Mouse (Mus musculus) spleen, postnatal 10 days (tissue): Measurements from ENCODE around the gene Arid5b.
"Not testable (repeated sequence)": the region's sequence is repeated elsewhere in the genome, so short reads cannot be mapped to it uniquely, and the experiment has no call there.

Experiments
- DNase-seq, 2 experiments: peaks; one replicate each; pipeline ENCODE4 v3.0.0; 2021 to 2022; ENCODE audit warnings: low spot score in 2 of 2

Arid5b gene

GRCm38 (mm10) chr10:68110182-68110581, 168.4 kb downstream of the Arid5b start:
- DNase-seq = no peak

- DNase-seq = no peak
These were observed 168.9 kb downstream of the Arid5b start for GRCm38 (mm10) chr10:68109651-68110050.

- DNase-seq = no peak
These were observed 170.8 kb downstream of the Arid5b start for GRCm38 (mm10) chr10:68107716-68108115.

GRCm38 (mm10) chr10:68106351-68106950, 172.1 kb downstream of the Arid5b start:
- DNase-seq = no peak

GRCm38 (mm10) chr10:68104881-68105781, 173.4 kb downstream of the Arid5b start:
- no peak for DNase-seq

GRCm38 (mm10) chr10:68104481-68104880, 174.1 kb downstream of the Arid5b start:
- DNase-seq = no peak

- DNase-seq = peak in 1 of 2 experiments; percentile 38
These were observed 174.6 kb downstream of the Arid5b start for GRCm38 (mm10) chr10:68103988-68104387.

- DNase-seq = no peak
These were observed 175.3 kb downstream of the Arid5b start for GRCm38 (mm10) chr10:68103078-68103855.

- DNase-seq = peak in 1 of 2 experiments; percentile 55
These were observed 176.0 kb downstream of the Arid5b start for GRCm38 (mm10) chr10:68102566-68102965.

- DNase-seq = no peak
These were observed 177.3 kb downstream of the Arid5b start for GRCm38 (mm10) chr10:68101251-68101650.

GRCm38 (mm10) chr10:68100506-68100905, 178.0 kb downstream of the Arid5b start:
- DNase-seq = no peak

GRCm38 (mm10) chr10:68099801-68100200, 178.7 kb downstream of the Arid5b start:
- not testable (repeated sequence) for DNase-seq

GRCm38 (mm10) chr10:68097821-68098675, 180.5 kb downstream of the Arid5b start:
- DNase-seq = no peak

- no peak for DNase-seq
These were observed 182.1 kb downstream of the Arid5b start for GRCm38 (mm10) chr10:68096395-68096794.

- no peak for DNase-seq
These were observed 183.4 kb downstream of the Arid5b start for GRCm38 (mm10) chr10:68095136-68095535.

- no peak for DNase-seq
These were observed 185.0 kb downstream of the Arid5b start for GRCm38 (mm10) chr10:68093496-68093895.

GRCm38 (mm10) chr10:68091840-68092239, 186.7 kb downstream of the Arid5b start:
- DNase-seq = no peak

- no peak for DNase-seq
These were observed 187.5 kb downstream of the Arid5b start for GRCm38 (mm10) chr10:68091011-68091410.

GRCm38 (mm10) chr10:68090544-68090943, 188.0 kb downstream of the Arid5b start:
- DNase-seq = no peak

- no peak for DNase-seq
These were observed 188.4 kb downstream of the Arid5b start for GRCm38 (mm10) chr10:68090197-68090535.

- peak in 1 of 2 experiments; percentile 51 for DNase-seq
These were observed 188.9 kb downstream of the Arid5b start for GRCm38 (mm10) chr10:68089435-68090196.
